Mouse (Mus musculus) myocyte (in vitro differentiated cells): ENCODE measurements at regions not wholly inside any gene's neighbourhood (a gene's known extent, or its start where the extent isn't known, plus 50 kb on each side); places are given as distances from the start of the nearest gene placed in this dataset.

Source experiments
- H3K27me3 ChIP-seq: one replicate; pipeline ENCODE4 v1.6.1; 2011; ENCODE audit not compliant: control insufficient read depth, insufficient read depth, insufficient read length
- H3K36me3 ChIP-seq: one replicate; pipeline ENCODE4 v1.6.1; 2011; ENCODE audit not compliant: control insufficient read depth, insufficient read depth
- H3K4me2 ChIP-seq: one replicate; pipeline ENCODE4 v1.6.1; 2011; ENCODE audit warnings: low read depth, control low read depth
- H3K4me3 ChIP-seq: one replicate; pipeline ENCODE4 v1.5.1; 2011; ENCODE audit warnings: mild to moderate bottlenecking, control low read depth, moderate library complexity
- H3K79me2 ChIP-seq: one replicate; pipeline ENCODE4 v1.6.1; 2011; ENCODE audit not compliant: control insufficient read depth, insufficient read depth
- H3ac ChIP-seq: one replicate; pipeline ENCODE4 v1.6.1; 2011; ENCODE audit not compliant: control insufficient read depth, insufficient read length
- CEBPB ChIP-seq: IDR thresholded peaks from 2 replicates; pipeline ENCODE4 v1.6.1; 2011; ENCODE audit warnings: mild to moderate bottlenecking, moderate library complexity; ENCODE audit not compliant: poor library complexity, insufficient read depth, severe bottlenecking
- E2F4 ChIP-seq: IDR thresholded peaks from one replicate; pipeline ENCODE4 v1.6.1; 2011; ENCODE audit warnings: mild to moderate bottlenecking, control low read depth, moderate library complexity; ENCODE audit not compliant: insufficient read depth
- MAX ChIP-seq: IDR thresholded peaks from one replicate; pipeline ENCODE4 v1.6.1; 2011; ENCODE audit warnings: low read depth, mild to moderate bottlenecking, control low read depth
- MYOD1 ChIP-seq, 3 experiments: IDR thresholded peaks; one replicate each; pipeline ENCODE4 v1.6.1; 2011; ENCODE audit warnings: control low read depth in 2 of 3, low read depth in 2 of 3, mild to moderate bottlenecking in 2 of 3, moderate library complexity in 1 of 3; ENCODE audit not compliant: insufficient read length in 2 of 3, control insufficient read depth in 1 of 3
- MYOG ChIP-seq, 3 experiments: IDR thresholded peaks; one replicate each; pipeline ENCODE4 v1.6.1; 2011; ENCODE audit warnings: control low read depth in 2 of 3, low read depth in 2 of 3, mild to moderate bottlenecking in 2 of 3; ENCODE audit not compliant: insufficient read length in 2 of 3, control insufficient read depth in 1 of 3, insufficient read depth in 1 of 3
- POLR2A ChIP-seq: IDR thresholded peaks from one replicate; pipeline ENCODE4 v1.6.1; 2011; ENCODE audit warnings: low read depth, mild to moderate bottlenecking, control low read depth, moderate library complexity; ENCODE audit not compliant: insufficient read length
- POLR2AphosphoS2 ChIP-seq: IDR thresholded peaks from one replicate; pipeline ENCODE4 v1.6.1; 2011; ENCODE audit warnings: low read depth, control low read depth; ENCODE audit not compliant: insufficient read length
- REST ChIP-seq: IDR thresholded peaks from one replicate; pipeline ENCODE4 v1.6.1; 2011; ENCODE audit warnings: mild to moderate bottlenecking, control low read depth, moderate library complexity; ENCODE audit not compliant: insufficient read depth, insufficient read length
- SRF ChIP-seq: IDR thresholded peaks from one replicate; pipeline ENCODE4 v1.6.1; 2011; ENCODE audit warnings: low read depth; ENCODE audit not compliant: control insufficient read depth, insufficient read length
- TCF12 ChIP-seq: IDR thresholded peaks from one replicate; pipeline ENCODE4 v1.6.1; 2011; ENCODE audit warnings: mild to moderate bottlenecking, control low read depth; ENCODE audit not compliant: poor library complexity, insufficient read depth, severe bottlenecking
- TCF3 ChIP-seq: IDR thresholded peaks from one replicate; pipeline ENCODE4 v1.6.1; 2011; ENCODE audit warnings: low read depth, control low read depth; ENCODE audit not compliant: insufficient read length
- USF1 ChIP-seq: IDR thresholded peaks from one replicate; pipeline ENCODE4 v1.6.1; 2011; ENCODE audit warnings: low read depth, mild to moderate bottlenecking, control low read depth, moderate library complexity

DNA sequence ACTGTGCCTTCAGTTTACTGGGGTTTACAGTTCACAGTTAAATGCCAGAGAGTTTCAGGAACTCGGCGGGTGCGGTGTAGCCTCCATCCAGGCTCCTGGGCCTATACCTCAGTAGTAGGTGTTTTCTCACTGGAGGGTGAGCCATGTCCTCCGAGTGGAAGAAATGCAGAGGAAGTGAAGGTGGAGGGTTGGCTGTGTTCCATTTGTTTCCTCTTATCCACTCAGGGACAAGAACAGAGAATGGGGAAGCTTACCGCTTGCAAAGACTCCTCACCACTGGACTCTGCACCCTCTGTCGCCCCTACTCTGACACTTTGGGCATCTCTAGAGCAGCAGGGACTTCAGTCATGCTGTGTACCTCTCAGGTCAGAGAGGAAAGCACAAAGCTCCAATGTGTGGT, 238.1 kb upstream of the Ccdc122 start:
- TF ChIP-seq SRF (no peak), E2F4 (no peak), POLR2A (no peak), TCF3 (no peak), REST (no peak), USF1 (no peak), TCF12 (no peak), MAX (no peak), MYOD1 (IDR thresholded peaks at IDR 0.05; ENCODE audit: control insufficient read depth in 1 of 3, insufficient read length in 2 of 3, low read depth in 2 of 3) (no peak), POLR2AphosphoS2 (no peak), MYOG (IDR thresholded peaks at IDR 0.05; ENCODE audit: control insufficient read depth in 1 of 3, insufficient read depth in 1 of 3, insufficient read length in 2 of 3, low read depth in 2 of 3) (no peak), CEBPB (no peak)
- H3K4me2 ChIP-seq: no peak overlapping the region
- H3ac ChIP-seq: no peak overlapping the region
- H3K79me2 ChIP-seq: no peaks in the 10 kb centered on the region
- H3K27me3 ChIP-seq: no peaks in the 10 kb centered on the region
- no peaks in the 10 kb centered on the region for H3K36me3 ChIP-seq
- no peak overlapping the region for H3K4me3 ChIP-seq

DNA sequence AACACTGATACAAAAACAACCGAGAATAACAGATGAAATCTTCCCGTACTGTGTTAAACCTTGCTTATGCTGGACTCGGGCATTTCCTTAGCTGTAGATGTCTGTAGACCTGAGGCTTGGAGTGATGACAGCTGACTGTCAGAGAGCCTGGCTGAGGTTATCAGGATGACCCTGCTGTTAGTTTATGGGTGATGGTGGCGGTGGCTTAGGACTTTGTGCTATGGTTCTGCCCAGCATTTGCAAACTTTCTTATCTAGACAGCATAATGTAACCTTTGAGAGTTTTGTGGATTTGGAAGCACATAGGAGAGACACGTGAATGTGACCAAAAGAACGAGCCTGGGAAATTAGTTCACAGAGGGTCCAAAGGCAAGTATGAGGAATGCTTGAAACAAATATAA, 239.1 kb upstream of the Ccdc122 start:
- H3K4me2 ChIP-seq: no peak overlapping the region
- H3K79me2 ChIP-seq: no peaks in the 10 kb centered on the region
- H3K27me3 ChIP-seq: no peaks in the 10 kb centered on the region
- no peak for TF ChIP-seq MYOD1 (IDR thresholded peaks at IDR 0.05; ENCODE audit: control insufficient read depth in 1 of 3, insufficient read length in 2 of 3, low read depth in 2 of 3)
- no peak for TF ChIP-seq REST
- TF ChIP-seq POLR2A: no peak
- no peak for TF ChIP-seq USF1
- no peak for TF ChIP-seq MYOG (IDR thresholded peaks at IDR 0.05; ENCODE audit: control insufficient read depth in 1 of 3, insufficient read depth in 1 of 3, insufficient read length in 2 of 3, low read depth in 2 of 3)
- TF ChIP-seq E2F4: no peak
- H3K36me3 ChIP-seq: no peaks in the 10 kb centered on the region
- no peak overlapping the region for H3K4me3 ChIP-seq
- H3ac ChIP-seq: no peak overlapping the region

DNA sequence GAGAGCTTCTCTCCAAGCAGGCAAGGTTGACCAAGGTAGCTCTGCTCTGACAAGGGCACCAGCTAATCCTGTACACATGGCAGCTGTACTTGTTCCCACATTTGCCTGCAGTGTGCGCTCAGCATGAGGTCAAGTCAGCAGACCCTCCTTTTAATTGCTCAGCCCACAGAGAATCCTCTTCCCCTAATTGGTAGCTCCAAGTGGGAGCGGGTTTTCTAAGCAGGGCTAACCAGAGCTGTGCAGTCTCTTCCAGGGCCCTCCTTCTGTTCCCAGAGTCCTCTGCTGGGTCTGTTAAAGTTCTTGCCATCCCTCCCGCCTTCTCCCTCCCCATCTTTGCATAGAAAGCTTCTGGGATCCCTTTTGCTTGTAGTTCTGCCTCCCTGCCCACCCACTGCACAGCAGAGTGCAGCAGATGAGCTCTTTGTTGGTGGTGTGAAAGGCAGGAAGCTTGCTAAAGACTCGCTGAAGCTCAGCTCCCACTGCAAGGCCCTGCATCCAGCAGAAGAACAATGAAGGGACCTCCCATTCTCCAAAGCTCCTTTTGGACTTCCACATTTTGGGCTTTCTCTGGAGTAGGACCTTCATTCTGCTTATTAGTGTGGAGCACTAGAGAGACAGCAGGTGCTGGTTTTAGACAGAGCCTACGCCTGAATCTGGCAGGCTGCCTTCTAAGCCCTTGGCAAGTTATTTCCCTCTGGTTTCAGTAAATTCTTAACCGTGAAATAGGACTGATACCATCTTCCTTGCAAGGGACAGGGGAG, 235.3 kb upstream of the Serp2 start:
- H3K4me3 ChIP-seq: no peak overlapping the region
- H3ac ChIP-seq: no peak overlapping the region
- H3K27me3 ChIP-seq: no peaks in the 10 kb centered on the region
- TF ChIP-seq USF1 (no peak), SRF (no peak), MYOD1 (IDR thresholded peaks at IDR 0.05; ENCODE audit: control insufficient read depth in 1 of 3, insufficient read length in 2 of 3, low read depth in 2 of 3) (no peak), POLR2AphosphoS2 (no peak), POLR2A (no peak), E2F4 (no peak), CEBPB (no peak), MYOG (IDR thresholded peaks at IDR 0.05; ENCODE audit: control insufficient read depth in 1 of 3, insufficient read depth in 1 of 3, insufficient read length in 2 of 3, low read depth in 2 of 3) (no peak), TCF12 (no peak), MAX (no peak), REST (no peak), TCF3 (no peak)
- no peak overlapping the region for H3K4me2 ChIP-seq
- H3K36me3 ChIP-seq: no peaks in the 10 kb centered on the region
- no peaks in the 10 kb centered on the region for H3K79me2 ChIP-seq

DNA sequence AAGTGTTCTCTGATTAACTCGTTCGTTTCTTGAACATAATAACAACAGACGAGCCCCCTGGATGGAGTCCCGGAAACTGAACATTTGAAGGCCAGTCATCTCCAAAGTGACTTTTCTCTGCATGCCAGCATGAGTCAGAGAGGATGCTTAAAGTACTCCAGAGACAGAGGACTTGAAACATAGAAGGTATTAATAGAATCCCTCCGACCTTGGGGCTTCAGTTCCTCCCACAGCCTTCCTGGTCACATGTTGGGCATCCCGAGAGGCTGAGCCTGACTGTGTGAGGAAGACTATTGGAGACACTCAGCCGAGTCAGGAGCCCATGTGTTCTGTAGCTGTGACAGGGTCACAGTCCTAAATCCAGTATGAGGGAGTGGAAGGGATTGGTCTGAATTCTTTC, 232.7 kb upstream of the Serp2 start:
- Histone ChIP-seq H3K4me3 (no peak overlapping the region), H3K79me2 (no peaks in the 10 kb centered on the region), H3K36me3 (no peaks in the 10 kb centered on the region), H3K27me3 (no peaks in the 10 kb centered on the region), H3K4me2 (peak overlapping the region; percentile 50), H3ac (no peak overlapping the region)
- TF ChIP-seq USF1 (peak; percentile 83), TCF3 (no peak), MYOD1 (IDR thresholded peaks at IDR 0.05; ENCODE audit: control insufficient read depth in 1 of 3, insufficient read length in 2 of 3, low read depth in 2 of 3) (no peak), POLR2A (no peak)

DNA sequence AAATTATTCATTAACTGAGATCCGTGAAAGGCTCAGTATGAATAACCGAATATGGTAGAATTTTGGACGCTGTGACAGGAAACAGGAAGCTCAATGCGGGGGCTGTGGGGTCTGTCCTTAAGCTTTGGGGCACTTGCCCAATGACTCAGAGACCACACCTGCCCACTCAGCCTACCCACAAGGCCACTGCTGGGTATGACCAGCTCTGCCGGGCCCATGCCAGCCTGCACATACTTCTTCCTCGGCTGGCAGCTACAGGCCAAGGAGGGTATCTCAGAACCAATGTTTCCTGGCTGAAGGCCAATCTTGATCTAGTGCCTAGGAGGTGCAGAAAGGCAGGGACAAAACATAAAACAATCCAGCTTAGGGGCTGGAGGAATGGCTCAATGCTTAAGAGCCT, 230.9 kb upstream of the Serp2 start:
- Histone ChIP-seq H3K4me2 (peak overlapping the region; percentile 71), H3ac (no peak overlapping the region), H3K27me3 (no peaks in the 10 kb centered on the region), H3K4me3 (no peak overlapping the region), H3K79me2 (peaks cover 12% of the 10 kb centered on the region), H3K36me3 (no peaks in the 10 kb centered on the region)
- TF ChIP-seq REST (no peak), TCF12 (no peak), TCF3 (peak; percentile 22), CEBPB (no peak), E2F4 (no peak), SRF (peak; percentile 65), POLR2A (no peak), MYOD1 (IDR thresholded peaks at IDR 0.05; ENCODE audit: control insufficient read depth in 1 of 3, insufficient read length in 2 of 3, low read depth in 2 of 3) (peak in 2 of 3 experiments; percentile 84 to 91), MYOG (IDR thresholded peaks at IDR 0.05; ENCODE audit: control insufficient read depth in 1 of 3, insufficient read depth in 1 of 3, insufficient read length in 2 of 3, low read depth in 2 of 3) (peak in 2 of 3 experiments; percentile 67 to 86), POLR2AphosphoS2 (no peak), USF1 (no peak), MAX (no peak)
